Mouse (Mus musculus) heart, embryonic 16.5 days (tissue): ENCODE data around the gene Ica1. TPM values are rescaled to one million over a fixed set of nuclear protein-coding genes. Genes with fewer than 3 reads are reported as not detected.

ENCODE experiments used
- ATAC-seq: fragments of 200-750 bp; cut with Nextera tagmentation; replicated peaks from 2 replicates; pipeline ENCODE4 v1.8.0; 2017; ENCODE audit warnings: moderate number of reproducible peaks; ENCODE audit not compliant: insufficient read depth, low FRiP score; ENCODE audit errors: extremely low read depth
- H3K27ac ChIP-seq: fragments of 300-500 bp; sonication (generic); 2 replicates; pipeline ENCODE4 v1.5.1; 2014; ENCODE audit warnings: mild to moderate bottlenecking, low read length, control low read depth, moderate library complexity
- H3K27me3 ChIP-seq: fragments of 300-500 bp; sonication (generic); 2 replicates; pipeline ENCODE4 v1.6.1; 2014; ENCODE audit warnings: low read length, mixed read lengths; ENCODE audit not compliant: control insufficient read depth, insufficient read depth
- H3K36me3 ChIP-seq: fragments of 300-500 bp; sonication (generic); 2 replicates; pipeline ENCODE4 v1.6.1; 2014; ENCODE audit not compliant: control insufficient read depth, insufficient read depth
- H3K4me1 ChIP-seq: fragments of 300-500 bp; sonication (generic); 2 replicates; pipeline ENCODE4 v1.6.1; 2014; ENCODE audit warnings: low read length, mixed read lengths; ENCODE audit not compliant: control insufficient read depth, insufficient read depth
- H3K4me2 ChIP-seq: fragments of 300-500 bp; sonication (generic); 2 replicates; pipeline ENCODE4 v1.6.1; 2014; ENCODE audit warnings: low read depth, mild to moderate bottlenecking, control low read depth, low read length
- H3K4me3 ChIP-seq: fragments of 300-500 bp; sonication (generic); 2 replicates; pipeline ENCODE4 v1.5.1; 2014; ENCODE audit warnings: mild to moderate bottlenecking, control low read depth, low read length
- H3K9ac ChIP-seq: fragments of 300-500 bp; sonication (generic); 2 replicates; pipeline ENCODE4 v1.6.1; 2014; ENCODE audit warnings: low read length, control low read depth
- H3K9me3 ChIP-seq: fragments of 300-500 bp; sonication (generic); replicated peaks from 2 replicates; pipeline ENCODE4 v1.6.1; 2016; ENCODE audit warnings: low read length; ENCODE audit not compliant: control insufficient read depth
- WGBS: fragments of 180-500 bp; shearing (Covaris S2); extraction: QIAGEN DNeasy Blood & Tissue Kit; methylation state at CpG from one replicate; pipeline ENCODE4 v1.1.7; 2014; 5-methylcytosine and 5-hydroxymethylcytosine counted together
- polyA plus RNA-seq: library from polyadenylated mRNA; unstranded; fragments of >200 nt; fragmentation: Nextera tagmentation; extraction: Ambion mirVana; gene quantifications from 2 replicates; pipeline ENCODE4 v1.2.1, GENCODE M21; 2015

Ica1 gene
- polyA plus RNA-seq, 1 experiment from 2014 or later = 23.5 TPM

DNA sequence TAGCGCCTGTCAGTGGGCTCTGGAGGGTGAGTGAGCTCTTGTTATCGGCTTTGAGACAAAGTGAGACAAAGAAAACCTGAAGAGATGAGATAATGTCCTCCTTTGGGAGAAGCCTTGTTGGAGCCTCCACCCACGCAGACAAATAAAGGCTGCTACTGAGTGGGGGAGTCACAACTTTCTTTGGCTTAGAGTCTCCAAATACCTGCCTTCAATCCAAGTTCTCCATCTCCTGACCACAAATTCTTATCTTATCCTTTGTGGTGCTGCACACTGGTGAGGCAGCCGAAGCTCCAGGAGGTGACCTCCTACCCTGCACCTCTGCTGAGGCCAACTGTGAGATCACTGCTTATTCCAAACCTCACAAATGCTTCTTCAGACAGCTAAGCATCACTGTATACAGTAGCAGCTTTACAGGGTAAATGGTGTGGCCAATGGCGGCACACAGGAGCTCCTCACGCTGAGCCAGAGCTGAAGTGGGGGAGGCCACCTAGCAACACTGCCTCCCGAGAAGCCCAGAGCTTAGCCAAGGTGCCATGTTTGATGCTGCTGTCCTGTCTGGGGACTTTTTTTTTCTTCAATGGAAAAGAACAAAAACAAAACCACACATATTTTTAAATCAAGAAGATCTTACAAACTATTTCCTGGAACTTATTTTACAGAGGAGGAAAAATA, 130.6 kb downstream of the Ica1 start:
- WGBS = 44% methylated on average over 7 of the region's 7 CpGs
- ATAC-seq = no peak

DNA sequence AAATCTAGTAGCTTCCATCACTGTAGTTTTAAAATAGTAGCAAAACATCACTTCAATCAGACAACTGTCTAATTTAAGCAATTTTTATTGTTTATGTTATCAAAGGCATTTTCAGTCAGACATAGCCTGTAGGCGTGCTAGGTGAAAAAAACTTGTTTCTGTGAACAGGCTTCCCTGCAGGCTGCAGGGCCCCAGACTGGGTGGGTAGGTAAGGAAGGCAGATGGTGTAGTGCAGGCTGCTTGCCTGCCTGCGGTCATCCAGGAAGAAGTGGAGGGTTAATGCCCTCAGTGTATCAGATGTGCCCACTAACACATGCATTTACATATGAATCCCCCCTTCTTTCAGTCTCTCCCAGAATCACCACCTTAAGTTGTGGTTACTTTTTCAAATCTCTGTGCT, 132.6 kb downstream of the Ica1 start:
- Histone ChIP-seq H3K27me3 (no peaks in the 10 kb centered on the region), H3K27ac (no peak overlapping the region), H3K4me1 (0 out of 2 replicates have a peak, but pooled peaks cover 6% of the 10 kb centered on the region), H3K4me2 (no peak overlapping the region), H3K9me3 (no peaks in the 10 kb centered on the region), H3K4me3 (no peak overlapping the region), H3K36me3 (no peaks in the 10 kb centered on the region; the same call in 1 of the 2 replicates), H3K9ac (no peak overlapping the region)
- ATAC-seq = no peak
- 71% methylated on average over 2 of the region's 2 CpGs for WGBS

More for the DNA sequence above, 130.6 kb downstream of the Ica1 start:
- Histone ChIP-seq H3K9ac (no peak overlapping the region), H3K4me2 (no peak overlapping the region), H3K9me3 (no peaks in the 10 kb centered on the region), H3K27me3 (no peaks in the 10 kb centered on the region), H3K36me3 (no peaks in the 10 kb centered on the region; the same call in 1 of the 2 replicates), H3K27ac (no peak overlapping the region), H3K4me3 (no peak overlapping the region), H3K4me1 (0 out of 2 replicates have a peak, but pooled peaks cover 6% of the 10 kb centered on the region)

DNA sequence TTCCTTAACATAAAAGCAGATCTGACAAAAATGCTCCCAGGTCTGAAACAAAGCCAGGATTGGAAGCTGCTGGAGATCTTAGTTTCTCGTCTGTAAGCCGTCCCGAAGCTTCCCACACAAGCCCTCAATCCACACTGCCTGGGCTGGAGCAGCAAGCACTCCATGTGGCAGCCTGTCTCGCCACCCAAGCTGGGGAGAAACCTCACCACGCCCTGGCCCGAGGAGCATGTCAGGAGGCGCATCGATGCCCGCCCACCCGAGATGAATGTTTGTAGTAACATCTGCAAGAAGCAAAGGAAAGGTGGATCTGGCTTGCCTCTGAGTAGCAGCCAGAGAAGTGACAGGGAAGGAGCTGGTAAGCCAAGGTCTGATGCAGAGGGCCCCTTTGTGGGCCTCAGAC, 133.6 kb downstream of the Ica1 start:
- Histone ChIP-seq H3K36me3 (no peaks in the 10 kb centered on the region), H3K9me3 (no peaks in the 10 kb centered on the region), H3K9ac (no peak overlapping the region), H3K4me1 (0 out of 2 replicates have a peak, but pooled peaks cover 6% of the 10 kb centered on the region), H3K4me2 (no peak overlapping the region), H3K27me3 (no peaks in the 10 kb centered on the region), H3K27ac (no peak overlapping the region), H3K4me3 (no peak overlapping the region)
- ATAC-seq = no peak
- 77% methylated on average over 10 of the region's 10 CpGs for WGBS

DNA sequence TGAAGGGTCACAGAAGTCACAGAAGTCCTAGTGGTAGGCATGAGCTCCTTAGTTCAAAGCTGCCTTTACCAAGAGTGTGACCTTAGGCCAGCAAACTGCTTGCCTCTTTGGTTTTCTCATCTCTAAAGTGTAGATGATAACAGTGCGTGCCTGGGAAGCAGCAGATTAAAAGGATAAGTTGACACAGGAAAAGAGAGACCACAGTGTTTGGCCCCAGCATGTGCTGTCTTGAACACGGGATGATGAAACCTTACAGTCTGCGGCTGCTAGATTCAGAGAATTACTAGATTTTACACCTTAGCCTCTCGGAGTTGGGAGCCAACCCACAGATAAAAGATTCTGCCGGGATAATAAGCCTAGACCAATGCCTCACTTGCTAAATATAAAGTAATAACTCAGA, 137.4 kb downstream of the Ica1 start:
- H3K4me3 ChIP-seq = no peak overlapping the region
- H3K9me3 ChIP-seq = no peaks in the 10 kb centered on the region
- no peak overlapping the region for H3K9ac ChIP-seq
- H3K27ac ChIP-seq = no peak overlapping the region
- ATAC-seq = no peak
- H3K4me2 ChIP-seq = no peak overlapping the region
- H3K27me3 ChIP-seq = no peaks in the 10 kb centered on the region
- no peaks in the 10 kb centered on the region for H3K4me1 ChIP-seq
- no peaks in the 10 kb centered on the region for H3K36me3 ChIP-seq
- 77% methylated on average over 5 of the region's 5 CpGs for WGBS

DNA sequence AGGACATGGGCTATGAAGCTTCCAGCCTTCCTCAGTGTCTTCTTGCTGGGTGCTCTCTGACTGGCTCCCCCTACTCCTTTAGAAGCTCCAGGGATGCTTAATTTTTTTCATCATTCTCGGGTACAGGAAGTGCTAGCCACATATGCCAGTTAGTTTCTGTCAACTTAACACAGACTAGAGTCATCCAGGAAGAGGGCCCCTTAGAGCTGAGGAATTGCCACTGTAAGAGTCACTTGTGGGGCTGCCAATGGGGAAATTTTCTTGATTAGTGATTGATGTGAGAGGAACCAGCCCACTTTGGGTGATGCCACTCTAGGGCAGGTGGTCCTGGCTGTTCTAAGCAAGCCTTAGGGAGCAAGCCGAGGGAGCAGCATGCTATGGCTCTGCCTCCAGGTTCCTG, 138.8 kb downstream of the Ica1 start:
- no peaks in the 10 kb centered on the region for H3K36me3 ChIP-seq
- no peak overlapping the region for H3K27ac ChIP-seq
- WGBS = 77% methylated on average over 2 of the region's 2 CpGs
- no peak overlapping the region for H3K9ac ChIP-seq
- H3K9me3 ChIP-seq = no peaks in the 10 kb centered on the region
- no peak overlapping the region for H3K4me2 ChIP-seq
- ATAC-seq = no peak
- no peaks in the 10 kb centered on the region for H3K27me3 ChIP-seq
- no peak overlapping the region for H3K4me3 ChIP-seq
- H3K4me1 ChIP-seq = no peaks in the 10 kb centered on the region

DNA sequence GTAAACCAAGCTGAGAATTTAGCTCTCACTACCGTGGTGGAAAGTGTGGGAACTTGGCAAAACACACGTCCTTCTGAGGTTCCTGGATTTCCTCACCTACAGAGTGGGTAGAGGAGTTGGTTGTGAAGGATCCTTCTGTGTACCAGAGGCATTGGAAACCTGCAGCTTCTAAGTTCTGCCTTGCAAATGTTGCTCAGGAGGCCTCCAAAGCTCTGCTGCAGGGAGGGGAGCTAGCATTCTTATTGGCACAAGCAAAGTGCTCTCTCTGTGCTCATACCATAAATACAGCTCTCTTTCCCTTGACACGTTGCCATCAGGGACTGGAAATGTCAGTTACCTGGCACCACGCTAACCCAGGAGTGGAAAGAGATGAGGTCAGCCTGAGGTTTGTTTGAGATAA, 139.4 kb downstream of the Ica1 start:
- Histone ChIP-seq H3K4me3 (no peak overlapping the region), H3K27me3 (no peaks in the 10 kb centered on the region), H3K9ac (no peak overlapping the region), H3K36me3 (no peaks in the 10 kb centered on the region), H3K4me2 (no peak overlapping the region), H3K4me1 (no peaks in the 10 kb centered on the region), H3K9me3 (no peaks in the 10 kb centered on the region), H3K27ac (no peak overlapping the region)
- ATAC-seq = no peak
- WGBS = 64% methylated on average over 4 of the region's 4 CpGs

DNA sequence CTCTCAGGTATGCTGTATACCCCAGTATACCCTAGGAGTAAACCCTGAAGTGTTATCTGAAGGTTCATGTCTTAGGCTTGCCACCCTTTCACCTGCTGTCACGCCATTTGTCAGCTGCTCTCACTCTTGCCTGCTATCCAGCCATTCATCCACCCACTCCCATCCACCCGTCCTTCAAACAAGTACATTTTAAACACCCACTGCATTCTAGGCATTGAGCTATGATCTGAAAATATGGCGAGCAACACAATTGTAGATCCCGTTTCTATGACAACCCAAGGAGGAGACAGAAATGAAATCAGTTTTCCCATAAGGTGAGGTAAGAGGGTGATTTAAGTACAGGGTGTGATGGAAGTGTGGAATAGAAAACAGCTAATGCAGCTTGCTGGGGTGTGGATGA, 140.2 kb downstream of the Ica1 start:
- H3K9ac ChIP-seq = no peak overlapping the region
- ATAC-seq = no peak
- no peak overlapping the region for H3K27ac ChIP-seq
- 88% methylated on average over 4 of the region's 4 CpGs for WGBS
- no peak overlapping the region for H3K4me2 ChIP-seq
- H3K4me1 ChIP-seq = no peaks in the 10 kb centered on the region
- no peaks in the 10 kb centered on the region for H3K36me3 ChIP-seq
- no peaks in the 10 kb centered on the region for H3K9me3 ChIP-seq
- no peak overlapping the region for H3K4me3 ChIP-seq
- no peaks in the 10 kb centered on the region for H3K27me3 ChIP-seq

DNA sequence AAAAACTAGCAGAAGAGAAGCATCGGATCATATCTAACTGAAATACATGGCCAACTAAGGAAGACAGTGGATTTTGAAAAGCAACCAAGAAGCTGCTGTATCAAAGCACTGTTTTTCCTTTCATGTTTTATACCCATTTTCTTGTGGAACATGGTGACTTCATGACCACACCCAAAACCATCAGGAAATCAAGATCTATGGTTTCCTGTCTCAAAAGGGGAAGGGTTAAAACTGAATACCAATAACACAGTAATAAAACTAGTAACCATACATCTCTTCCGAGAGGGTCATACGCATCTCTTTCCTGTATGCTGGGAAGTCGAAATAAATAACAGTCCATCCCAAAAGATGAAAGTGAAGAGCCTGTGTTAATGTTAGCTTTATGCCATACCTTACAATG, 145.6 kb downstream of the Ica1 start:
- no peaks in the 10 kb centered on the region for H3K36me3 ChIP-seq
- H3K4me2 ChIP-seq = no peak overlapping the region
- H3K4me3 ChIP-seq = no peak overlapping the region
- H3K9ac ChIP-seq = no peak overlapping the region
- no peaks in the 10 kb centered on the region for H3K9me3 ChIP-seq
- H3K4me1 ChIP-seq = no peaks in the 10 kb centered on the region; the same call in 1 of the 2 replicates
- no peaks in the 10 kb centered on the region for H3K27me3 ChIP-seq
- 87% methylated on average over 4 of the region's 4 CpGs for WGBS
- no peak overlapping the region for H3K27ac ChIP-seq
- ATAC-seq = no peak

DNA sequence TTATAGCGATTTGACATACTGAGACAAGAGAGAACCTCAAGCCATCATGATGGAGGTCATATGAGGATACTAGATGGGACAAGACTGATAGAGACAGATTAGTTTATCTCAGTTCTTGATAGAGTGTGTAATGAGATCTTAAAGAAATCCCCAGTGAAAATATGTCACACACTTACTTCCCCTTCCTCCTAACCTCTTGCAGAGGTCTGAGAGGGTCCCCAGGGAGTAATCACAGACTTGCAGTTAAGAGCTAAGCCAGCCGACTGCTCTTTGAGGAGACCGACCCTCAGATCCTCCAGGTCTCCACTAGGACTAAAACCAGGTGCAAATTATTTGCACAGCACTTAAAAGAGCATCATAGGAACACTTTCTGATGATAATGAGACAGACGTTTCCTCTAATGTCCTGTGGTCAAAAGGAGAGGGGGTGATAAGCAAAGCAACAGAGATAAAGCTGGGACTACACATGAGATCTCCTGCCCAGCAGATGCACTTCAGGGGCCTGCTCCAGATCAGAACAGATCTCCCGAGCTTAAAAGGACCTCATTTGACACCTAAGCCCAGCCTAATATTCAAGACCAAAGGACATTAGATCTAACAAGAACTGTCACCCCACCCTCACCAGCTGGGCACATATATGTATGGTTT, 146.2 kb downstream of the Ica1 start:
- H3K4me2 ChIP-seq = no peak overlapping the region
- H3K4me3 ChIP-seq = no peak overlapping the region
- H3K4me1 ChIP-seq = no peaks in the 10 kb centered on the region; the same call in 1 of the 2 replicates
- 46% methylated on average over 5 of the region's 5 CpGs for WGBS
- no peak for ATAC-seq
- no peaks in the 10 kb centered on the region for H3K27me3 ChIP-seq
- H3K36me3 ChIP-seq = no peaks in the 10 kb centered on the region
- no peaks in the 10 kb centered on the region for H3K9me3 ChIP-seq
- no peak overlapping the region for H3K9ac ChIP-seq
- no peak overlapping the region for H3K27ac ChIP-seq
